Mouse (Mus musculus) limb, embryonic 11.5 days (tissue): ENCODE results near the gene 1810062G17Rik. TPM values are rescaled to one million over a fixed set of nuclear protein-coding genes. Genes with fewer than 3 reads are reported as not detected.

Experiments used
- ATAC-seq: fragments of 200-750 bp; cut with Nextera tagmentation; 2 replicates; pipeline ENCODE4 v1.8.0; 2017; ENCODE audit warnings: low read depth; ENCODE audit not compliant: insufficient number of reproducible peaks, low FRiP score, low TSS enrichment
- DNase-seq: peaks from one replicate; pipeline ENCODE4 v3.0.0-alpha.2; 2015; ENCODE audit warnings: low spot score
- H3K27ac ChIP-seq: fragments of 300-500 bp; sonication (generic); replicated peaks from 2 replicates; pipeline ENCODE4 v1.5.1; 2014; ENCODE audit warnings: low read depth, mild to moderate bottlenecking, low read length
- H3K27me3 ChIP-seq: fragments of 300-500 bp; sonication (generic); 2 replicates; pipeline ENCODE4 v1.6.1; 2014; ENCODE audit warnings: mild to moderate bottlenecking, low read length, mixed read lengths; ENCODE audit not compliant: control insufficient read depth, insufficient read depth
- H3K36me3 ChIP-seq: fragments of 300-500 bp; sonication (generic); 2 replicates; pipeline ENCODE4 v1.6.1; 2014; ENCODE audit warnings: mild to moderate bottlenecking, low read length, moderate library complexity, mixed read lengths; ENCODE audit not compliant: control insufficient read depth, insufficient read depth
- H3K4me1 ChIP-seq: fragments of 300-500 bp; sonication (generic); 2 replicates; pipeline ENCODE4 v1.6.1; 2014; ENCODE audit warnings: low read length, mixed read lengths; ENCODE audit not compliant: control insufficient read depth, insufficient read depth
- H3K4me2 ChIP-seq: fragments of 300-500 bp; sonication (generic); 2 replicates; pipeline ENCODE4 v1.6.1; 2014; ENCODE audit warnings: low read depth, mild to moderate bottlenecking, moderate library complexity; ENCODE audit not compliant: severe bottlenecking
- H3K4me3 ChIP-seq: fragments of 300-500 bp; sonication (generic); 2 replicates; pipeline ENCODE4 v1.5.1; 2014; ENCODE audit warnings: low read depth, low read length
- H3K9ac ChIP-seq: fragments of 300-500 bp; sonication (generic); 2 replicates; pipeline ENCODE4 v1.6.1; 2014; ENCODE audit warnings: mild to moderate bottlenecking, low read length
- H3K9me3 ChIP-seq: fragments of 300-500 bp; sonication (generic); 2 replicates; pipeline ENCODE4 v1.6.1; 2016; ENCODE audit warnings: low read length; ENCODE audit not compliant: control insufficient read depth
- WGBS: fragments of 180-500 bp; shearing (Covaris S2); extraction: QIAGEN DNeasy Blood & Tissue Kit; methylation state at CpG from one replicate; pipeline ENCODE4 v1.1.7; 2014; 5-methylcytosine and 5-hydroxymethylcytosine counted together
- polyA plus RNA-seq: library from polyadenylated mRNA; unstranded; fragments of >200 nt; fragmentation: Nextera tagmentation; extraction: Ambion mirVana; gene quantifications from 2 replicates; pipeline ENCODE4 v1.2.1, GENCODE M21; 2014

Gene 1810062G17Rik
- polyA plus RNA-seq, 1 experiment from 2014 or later, result 0.61 TPM

- Histone ChIP-seq H3K4me2 (no peak overlapping the region), H3K36me3 (no peaks in the 10 kb centered on the region), H3K27ac (peak overlapping the region; percentile 58; the same call in 1 of the 2 replicates), H3K9me3 (no peaks in the 10 kb centered on the region), H3K27me3 (no peaks in the 10 kb centered on the region), H3K4me1 (peaks cover 8% of the 10 kb centered on the region), H3K4me3 (no peak overlapping the region), H3K9ac (peak overlapping the region; percentile 27; the same call in 1 of the 2 replicates)
- ATAC-seq (peak; percentile 17; the same call in 1 of the 2 replicates), DNase-seq (peak; percentile 38)
- 23% methylated on average over 20 of the region's 20 CpGs for WGBS
These were observed 26.2 kb upstream of the 1810062G17Rik start for GRCm38 (mm10) chr3:36449292-36450165.

- Histone ChIP-seq H3K9me3 (no peaks in the 10 kb centered on the region), H3K4me1 (peaks cover 8% of the 10 kb centered on the region), H3K27ac (no peak overlapping the region), H3K4me2 (no peak overlapping the region), H3K9ac (no peak overlapping the region), H3K4me3 (no peak overlapping the region), H3K36me3 (no peaks in the 10 kb centered on the region), H3K27me3 (no peaks in the 10 kb centered on the region)
- ATAC-seq, result no peak
- WGBS, result 77% methylated on average over 1 of the region's 1 CpGs
- no peak for DNase-seq
These were observed 23.2 kb upstream of the 1810062G17Rik start for GRCm38 (mm10) chr3:36452502-36452901.

GRCm38 (mm10) chr3:36455124-36455523 lies 20.6 kb upstream of the 1810062G17Rik start:
- no peak overlapping the region for H3K4me2 ChIP-seq
- no peaks in the 10 kb centered on the region for H3K27me3 ChIP-seq
- ATAC-seq, result no peak
- WGBS, result 95% methylated on average over 8 of the region's 8 CpGs
- H3K9ac ChIP-seq, result no peak overlapping the region
- no peaks in the 10 kb centered on the region for H3K36me3 ChIP-seq
- DNase-seq, result no peak
- no peak overlapping the region for H3K27ac ChIP-seq
- H3K9me3 ChIP-seq, result no peaks in the 10 kb centered on the region
- no peak overlapping the region for H3K4me3 ChIP-seq
- no peaks in the 10 kb centered on the region for H3K4me1 ChIP-seq

GRCm38 (mm10) chr3:36455566-36455965 lies 20.2 kb upstream of the 1810062G17Rik start:
- ATAC-seq (no peak), DNase-seq (no peak)
- Histone ChIP-seq H3K4me1 (no peaks in the 10 kb centered on the region), H3K27me3 (no peaks in the 10 kb centered on the region), H3K4me2 (no peak overlapping the region), H3K27ac (no peak overlapping the region), H3K36me3 (no peaks in the 10 kb centered on the region), H3K9me3 (no peaks in the 10 kb centered on the region), H3K9ac (no peak overlapping the region), H3K4me3 (no peak overlapping the region)
- WGBS, result 77% methylated on average over 3 of the region's 3 CpGs

GRCm38 (mm10) chr3:36460717-36461116 lies 15.0 kb upstream of the 1810062G17Rik start:
- ATAC-seq (no peak), DNase-seq (no peak)
- H3K9me3 ChIP-seq, result no peaks in the 10 kb centered on the region
- no peak overlapping the region for H3K4me2 ChIP-seq
- H3K27ac ChIP-seq, result no peak overlapping the region
- H3K36me3 ChIP-seq, result no peaks in the 10 kb centered on the region
- WGBS, result 69% methylated on average over 7 of the region's 7 CpGs
- H3K4me1 ChIP-seq, result no peaks in the 10 kb centered on the region
- H3K27me3 ChIP-seq, result no peaks in the 10 kb centered on the region
- no peak overlapping the region for H3K9ac ChIP-seq
- no peak overlapping the region for H3K4me3 ChIP-seq

- ATAC-seq, result no peak
These were observed 13.9 kb upstream of the 1810062G17Rik start for GRCm38 (mm10) chr3:36461819-36462218.

GRCm38 (mm10) chr3:36462348-36462747 lies 13.4 kb upstream of the 1810062G17Rik start:
- H3K36me3 ChIP-seq, result no peaks in the 10 kb centered on the region
- H3K9ac ChIP-seq, result no peak overlapping the region
- H3K4me2 ChIP-seq, result no peak overlapping the region
- no peaks in the 10 kb centered on the region for H3K9me3 ChIP-seq
- H3K4me1 ChIP-seq, result no peaks in the 10 kb centered on the region
- no peak for ATAC-seq
- H3K27me3 ChIP-seq, result no peaks in the 10 kb centered on the region
- no peak overlapping the region for H3K27ac ChIP-seq
- H3K4me3 ChIP-seq, result no peak overlapping the region
- no peak for DNase-seq
- WGBS, result 26% methylated on average over 1 of the region's 1 CpGs

More at GRCm38 (mm10) chr3:36461819-36462218, 13.9 kb upstream of the 1810062G17Rik start:
- no peak overlapping the region for H3K27ac ChIP-seq
- H3K9me3 ChIP-seq, result no peaks in the 10 kb centered on the region
- no peak overlapping the region for H3K4me2 ChIP-seq
- no peaks in the 10 kb centered on the region for H3K36me3 ChIP-seq
- no peak overlapping the region for H3K4me3 ChIP-seq
- no peaks in the 10 kb centered on the region for H3K4me1 ChIP-seq
- DNase-seq, result no peak
- no peak overlapping the region for H3K9ac ChIP-seq
- no peaks in the 10 kb centered on the region for H3K27me3 ChIP-seq
- 57% methylated on average over 5 of the region's 5 CpGs for WGBS

- Histone ChIP-seq H3K4me2 (no peak overlapping the region), H3K27me3 (no peaks in the 10 kb centered on the region), H3K36me3 (no peaks in the 10 kb centered on the region), H3K9ac (no peak overlapping the region), H3K9me3 (no peaks in the 10 kb centered on the region), H3K4me3 (no peak overlapping the region), H3K4me1 (no peaks in the 10 kb centered on the region), H3K27ac (no peak overlapping the region)
- DNase-seq (no peak), ATAC-seq (no peak)
- WGBS, result 71% methylated on average over 7 of the region's 7 CpGs
These were observed 10.2 kb upstream of the 1810062G17Rik start for GRCm38 (mm10) chr3:36465538-36465937.
